Mouse (Mus musculus): ENCODE measurements around the gene Col6a5.

DNA sequence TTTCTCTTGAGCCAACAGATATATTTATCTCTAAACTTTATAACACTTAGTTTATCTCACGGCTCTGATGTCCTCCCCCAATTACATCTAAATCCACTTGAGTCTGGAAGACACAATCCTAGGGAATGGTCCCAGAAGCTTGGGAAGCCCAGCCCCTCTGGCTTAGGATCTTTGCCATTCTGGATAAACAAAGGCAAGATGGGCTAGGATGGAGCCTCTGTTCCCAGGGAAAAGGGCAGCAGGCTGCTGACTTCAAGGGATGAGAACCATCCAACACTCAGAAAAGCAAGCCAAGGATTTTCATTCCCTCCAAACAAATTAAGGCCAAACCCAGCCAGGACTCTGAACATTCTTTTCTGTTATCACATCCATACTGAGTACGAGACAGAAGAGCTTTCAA lies 51.1 kb downstream of the Col6a5 start:
- TF ChIP-seq SMC3 (IDR thresholded peaks at IDR 0.05; ENCODE audit: low read depth, low read length) (no peak), CHD1 (IDR thresholded peaks at IDR 0.05; ENCODE audit: low read depth, low read length) (no peak), CTCF (conservative IDR thresholded peaks at IDR 0.05 in 1 of 2, IDR thresholded peaks at IDR 0.05 in 1 of 2; ENCODE audit: low read depth in 2 of 2, low read length in 2 of 2) (no peak), ZNF384 (IDR thresholded peaks at IDR 0.05; ENCODE audit: low read depth, low read length) (no peak), HCFC1 (IDR thresholded peaks at IDR 0.05; ENCODE audit: low read depth, low read length) (no peak), POLR2A (IDR thresholded peaks at IDR 0.05; ENCODE audit: low read depth, low read length) (no peak), E2F4 (IDR thresholded peaks at IDR 0.05; ENCODE audit: insufficient replicate concordance, low read depth, low read length) (no peak), ETS1 (conservative IDR thresholded peaks at IDR 0.05; ENCODE audit: low read depth, low read length) (no peak), TBP (conservative IDR thresholded peaks at IDR 0.05; ENCODE audit: low read depth, low read length) (no peak)

All from CH12.LX (cell line).